Mouse (Mus musculus) heart, embryonic 15.5 days (tissue): ENCODE measurements around the gene Stox2. TPM values are rescaled to one million over a fixed set of nuclear protein-coding genes. Genes with fewer than 3 reads are reported as not detected.

ENCODE experiments used
- ATAC-seq: fragments of 200-750 bp; cut with Nextera tagmentation; replicated peaks from 2 replicates; pipeline ENCODE4 v1.8.0; 2017; ENCODE audit warnings: low read depth, moderate TSS enrichment; ENCODE audit not compliant: insufficient number of reproducible peaks, insufficient read depth, low FRiP score
- H3K27ac ChIP-seq: fragments of 300-500 bp; sonication (generic); 2 replicates; pipeline ENCODE4 v1.5.1; 2015; ENCODE audit warnings: mild to moderate bottlenecking, inconsistent platforms
- H3K27me3 ChIP-seq: fragments of 300-500 bp; sonication (generic); 2 replicates; pipeline ENCODE4 v1.6.1; 2015; ENCODE audit warnings: inconsistent platforms
- H3K36me3 ChIP-seq: fragments of 300-500 bp; sonication (generic); 2 replicates; pipeline ENCODE4 v1.6.1; 2015; ENCODE audit warnings: mild to moderate bottlenecking, inconsistent platforms
- H3K4me1 ChIP-seq: fragments of 300-500 bp; sonication (generic); replicated peaks from 2 replicates; pipeline ENCODE4 v1.6.1; 2015; ENCODE audit warnings: inconsistent platforms
- H3K4me2 ChIP-seq: fragments of 300-500 bp; sonication (generic); 2 replicates; pipeline ENCODE4 v1.6.1; 2015; ENCODE audit warnings: inconsistent platforms, mild to moderate bottlenecking, moderate library complexity
- H3K4me3 ChIP-seq: fragments of 300-500 bp; sonication (generic); 2 replicates; pipeline ENCODE4 v1.5.1; 2015; ENCODE audit warnings: mild to moderate bottlenecking, inconsistent platforms
- H3K9ac ChIP-seq: fragments of 300-500 bp; sonication (generic); 2 replicates; pipeline ENCODE4 v1.6.1; 2015; ENCODE audit warnings: mild to moderate bottlenecking, inconsistent platforms
- H3K9me3 ChIP-seq: fragments of 300-500 bp; sonication (generic); replicated peaks from 2 replicates; pipeline ENCODE4 v1.6.1; 2016; ENCODE audit warnings: inconsistent platforms
- WGBS: fragments of 180-500 bp; shearing (Covaris S2); methylation state at CpG from one replicate; pipeline ENCODE4 v1.1.7; 2015; ENCODE audit warnings: mixed read lengths; 5-methylcytosine and 5-hydroxymethylcytosine counted together
- polyA plus RNA-seq: library from polyadenylated mRNA; unstranded; fragments of >200 nt; fragmentation: Nextera tagmentation; extraction: Ambion mirVana; gene quantifications from 2 replicates; pipeline ENCODE4 v1.2.1, GENCODE M21; 2015

The Stox2 gene
- polyA plus RNA-seq, 1 experiment from 2014 or later, result 8.7 TPM

- peaks cover 13% of the 10 kb centered on the region for H3K4me1 ChIP-seq
- WGBS, result 90% methylated on average over 7 of the region's 7 CpGs
- no peak for ATAC-seq
- no peaks in the 10 kb centered on the region for H3K36me3 ChIP-seq
- no peak overlapping the region for H3K27ac ChIP-seq
- no peaks in the 10 kb centered on the region for H3K9me3 ChIP-seq
- H3K27me3 ChIP-seq, result no peaks in the 10 kb centered on the region
- no peak overlapping the region for H3K4me3 ChIP-seq
- H3K9ac ChIP-seq, result no peak overlapping the region
- H3K4me2 ChIP-seq, result no peak overlapping the region
Measured at GRCm38 (mm10) chr8:47376651-47377050, 69.5 kb downstream of the Stox2 start.

DNA sequence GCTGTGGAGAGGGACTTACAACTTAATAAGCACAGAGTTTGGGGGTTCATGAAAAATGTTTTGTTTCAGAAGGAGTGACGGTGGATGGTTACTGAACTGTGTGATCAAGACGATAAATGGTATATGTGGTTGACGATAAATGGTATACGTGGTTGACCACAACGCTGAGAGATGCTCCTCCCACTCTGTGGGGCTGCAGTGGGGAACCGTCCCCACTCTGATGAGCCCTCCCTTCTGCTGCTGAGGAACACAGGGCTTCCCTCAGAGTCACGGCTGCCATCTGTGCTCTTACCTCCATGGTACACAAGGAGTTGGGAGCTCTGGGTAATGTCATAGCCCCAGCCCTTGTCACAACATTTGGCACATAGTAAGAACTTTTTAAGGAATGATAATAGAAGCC is 72.4 kb downstream of the Stox2 start:
- no peak overlapping the region for H3K4me3 ChIP-seq
- peaks cover 8% of the 10 kb centered on the region; the same call in 1 of the 2 replicates for H3K4me1 ChIP-seq
- H3K36me3 ChIP-seq, result no peaks in the 10 kb centered on the region
- H3K4me2 ChIP-seq, result no peak overlapping the region
- peaks cover 12% of the 10 kb centered on the region; the same call in 1 of the 2 replicates for H3K27me3 ChIP-seq
- no peak overlapping the region for H3K9ac ChIP-seq
- ATAC-seq, result no peak
- H3K27ac ChIP-seq, result no peak overlapping the region
- no peaks in the 10 kb centered on the region for H3K9me3 ChIP-seq
- WGBS, result 80% methylated on average over 7 of the region's 7 CpGs

DNA sequence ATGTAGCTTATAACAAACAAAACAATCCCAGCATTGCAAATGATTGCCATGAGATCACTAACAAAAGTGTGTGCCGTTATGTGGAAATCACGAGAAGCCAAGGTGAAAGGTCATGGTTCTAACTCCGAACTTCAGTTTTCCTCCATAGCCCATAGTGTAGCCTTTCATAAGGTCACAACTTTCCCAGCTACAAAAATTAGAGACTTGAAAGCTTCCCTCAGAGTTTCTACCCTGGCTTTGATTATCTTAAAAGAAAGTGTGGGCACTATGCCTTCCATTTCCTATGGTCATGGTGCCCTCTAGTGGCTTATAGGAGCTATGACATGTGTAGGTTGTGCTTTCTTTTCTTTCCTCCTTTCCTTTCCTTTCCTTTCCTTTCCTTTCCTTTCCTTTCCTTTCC is 74.6 kb downstream of the Stox2 start:
- WGBS, result 60% methylated on average over 3 of the region's 3 CpGs
- H3K9me3 ChIP-seq, result no peaks in the 10 kb centered on the region

DNA sequence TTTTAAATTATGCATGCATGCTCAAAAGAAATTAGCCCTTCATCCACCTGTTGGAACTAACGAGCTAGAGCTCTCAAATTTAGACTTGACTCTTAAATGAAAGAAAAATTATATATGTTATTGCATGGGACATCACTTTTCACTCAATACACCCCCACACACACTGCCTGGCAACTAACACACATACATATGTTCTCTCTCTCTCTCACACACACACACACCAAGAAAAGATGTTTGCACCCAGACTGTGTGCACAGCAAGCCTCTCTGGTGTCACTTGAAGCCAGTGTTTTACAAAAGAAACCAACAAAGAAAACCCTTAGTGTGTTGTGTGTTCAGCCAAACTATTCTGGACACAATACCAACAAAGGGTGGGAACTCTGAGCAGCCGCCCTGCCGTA is 75.1 kb downstream of the Stox2 start:
- H3K27ac ChIP-seq, result no peak overlapping the region
- H3K27me3 ChIP-seq, result peaks cover 12% of the 10 kb centered on the region; the same call in 1 of the 2 replicates
- no peak overlapping the region for H3K4me2 ChIP-seq
- H3K9ac ChIP-seq, result no peak overlapping the region
- WGBS, result 83% methylated on average over 3 of the region's 3 CpGs
- ATAC-seq, result no peak
- H3K9me3 ChIP-seq, result no peaks in the 10 kb centered on the region
- no peaks in the 10 kb centered on the region for H3K36me3 ChIP-seq
- no peak overlapping the region for H3K4me3 ChIP-seq
- peaks cover 15% of the 10 kb centered on the region for H3K4me1 ChIP-seq

More for the DNA sequence above, 74.6 kb downstream of the Stox2 start:
- Histone ChIP-seq H3K27me3 (peaks cover 12% of the 10 kb centered on the region; the same call in 1 of the 2 replicates), H3K4me1 (peaks cover 14% of the 10 kb centered on the region), H3K36me3 (no peaks in the 10 kb centered on the region), H3K27ac (no peak overlapping the region), H3K4me2 (no peak overlapping the region), H3K9ac (no peak overlapping the region), H3K4me3 (no peak overlapping the region)
- ATAC-seq, result no peak

- peaks cover 12% of the 10 kb centered on the region; the same call in 1 of the 2 replicates for H3K27me3 ChIP-seq
- H3K4me3 ChIP-seq, result no peak overlapping the region
- WGBS, result 26% methylated on average over 15 of the region's 15 CpGs
- H3K9me3 ChIP-seq, result no peaks in the 10 kb centered on the region
- no peak overlapping the region for H3K27ac ChIP-seq
- H3K9ac ChIP-seq, result no peak overlapping the region
- no peaks in the 10 kb centered on the region for H3K36me3 ChIP-seq
- ATAC-seq, result no peak
- H3K4me2 ChIP-seq, result no peak overlapping the region
- peaks cover 15% of the 10 kb centered on the region for H3K4me1 ChIP-seq
Measured at GRCm38 (mm10) chr8:47370421-47371080, 75.6 kb downstream of the Stox2 start.

DNA sequence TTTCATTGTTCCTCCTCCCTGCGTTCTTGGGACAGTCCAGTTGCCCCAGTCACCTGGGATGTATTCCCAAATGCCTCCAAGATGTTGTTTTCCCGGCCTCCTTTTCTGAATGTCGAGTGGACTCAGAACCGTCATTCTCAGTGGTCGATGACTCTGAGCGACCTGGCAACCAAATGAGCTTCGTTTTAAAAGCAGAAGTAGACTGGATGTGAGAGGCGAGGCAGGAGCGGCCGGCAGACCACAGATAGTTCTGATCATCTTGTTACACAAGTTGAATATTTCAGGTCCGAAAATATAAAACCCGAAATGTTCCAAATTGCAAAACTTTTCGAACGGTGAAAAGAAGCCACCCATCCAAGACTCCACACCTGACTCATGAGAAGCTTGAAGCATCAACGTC is 76.2 kb downstream of the Stox2 start:
- 85% methylated on average over 15 of the region's 15 CpGs for WGBS
- ATAC-seq, result no peak
- no peaks in the 10 kb centered on the region for H3K36me3 ChIP-seq

GRCm38 (mm10) chr8:47369044-47369769 is 77.0 kb downstream of the Stox2 start:
- WGBS, result 83% methylated on average over 16 of the region's 16 CpGs
- Histone ChIP-seq H3K27me3 (peaks cover 15% of the 10 kb centered on the region), H3K4me2 (no peak overlapping the region), H3K9ac (no peak overlapping the region), H3K27ac (no peak overlapping the region), H3K4me1 (peaks cover 15% of the 10 kb centered on the region), H3K36me3 (no peaks in the 10 kb centered on the region), H3K9me3 (no peaks in the 10 kb centered on the region), H3K4me3 (no peak overlapping the region)
- ATAC-seq, result no peak

More for the DNA sequence above, 76.2 kb downstream of the Stox2 start:
- H3K9me3 ChIP-seq, result no peaks in the 10 kb centered on the region
- no peak overlapping the region for H3K9ac ChIP-seq
- H3K4me1 ChIP-seq, result peaks cover 15% of the 10 kb centered on the region
- H3K27me3 ChIP-seq, result peaks cover 12% of the 10 kb centered on the region
- no peak overlapping the region for H3K27ac ChIP-seq
- no peak overlapping the region for H3K4me3 ChIP-seq
- no peak overlapping the region for H3K4me2 ChIP-seq

DNA sequence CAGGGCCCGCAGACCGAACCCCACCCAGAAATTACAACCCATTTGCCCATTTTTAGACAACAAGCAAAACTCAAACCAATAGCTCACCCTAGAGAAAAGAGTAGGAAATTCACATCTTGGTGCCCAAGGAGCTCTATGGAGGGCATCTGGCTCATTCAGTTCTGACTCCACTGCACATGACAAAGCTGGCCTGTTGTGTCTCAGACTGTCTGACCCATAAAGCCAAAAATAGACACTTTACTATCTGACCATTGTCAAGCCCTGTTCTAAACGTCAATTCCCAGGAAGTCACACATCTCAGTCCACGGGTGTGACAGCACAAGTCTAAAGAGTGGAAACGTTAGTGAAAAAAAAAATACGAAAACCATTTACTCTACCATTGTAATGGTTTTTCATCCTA is 79.1 kb downstream of the Stox2 start:
- WGBS, result 56% methylated on average over 6 of the region's 6 CpGs

GRCm38 (mm10) chr8:47363271-47363670 is 82.9 kb downstream of the Stox2 start:
- H3K36me3 ChIP-seq, result no peaks in the 10 kb centered on the region
- no peak overlapping the region for H3K9ac ChIP-seq
- peak overlapping the region; percentile 13; the same call in 1 of the 2 replicates for H3K27ac ChIP-seq
- H3K4me2 ChIP-seq, result no peak overlapping the region; the same call in 1 of the 2 replicates
- peak; percentile 89 for ATAC-seq
- WGBS, result 6% methylated on average over 8 of the region's 8 CpGs
- H3K4me3 ChIP-seq, result no peak overlapping the region
- H3K27me3 ChIP-seq, result peaks cover 14% of the 10 kb centered on the region
- H3K4me1 ChIP-seq, result peaks cover 23% of the 10 kb centered on the region
- no peaks in the 10 kb centered on the region for H3K9me3 ChIP-seq

More for the DNA sequence above, 79.1 kb downstream of the Stox2 start:
- Histone ChIP-seq H3K4me1 (peaks cover 31% of the 10 kb centered on the region), H3K9ac (no peak overlapping the region), H3K9me3 (no peaks in the 10 kb centered on the region), H3K27me3 (peaks cover 15% of the 10 kb centered on the region), H3K27ac (peak overlapping the region; percentile 73), H3K36me3 (no peaks in the 10 kb centered on the region), H3K4me3 (no peak overlapping the region), H3K4me2 (no peak overlapping the region)
- ATAC-seq, result no peak

DNA sequence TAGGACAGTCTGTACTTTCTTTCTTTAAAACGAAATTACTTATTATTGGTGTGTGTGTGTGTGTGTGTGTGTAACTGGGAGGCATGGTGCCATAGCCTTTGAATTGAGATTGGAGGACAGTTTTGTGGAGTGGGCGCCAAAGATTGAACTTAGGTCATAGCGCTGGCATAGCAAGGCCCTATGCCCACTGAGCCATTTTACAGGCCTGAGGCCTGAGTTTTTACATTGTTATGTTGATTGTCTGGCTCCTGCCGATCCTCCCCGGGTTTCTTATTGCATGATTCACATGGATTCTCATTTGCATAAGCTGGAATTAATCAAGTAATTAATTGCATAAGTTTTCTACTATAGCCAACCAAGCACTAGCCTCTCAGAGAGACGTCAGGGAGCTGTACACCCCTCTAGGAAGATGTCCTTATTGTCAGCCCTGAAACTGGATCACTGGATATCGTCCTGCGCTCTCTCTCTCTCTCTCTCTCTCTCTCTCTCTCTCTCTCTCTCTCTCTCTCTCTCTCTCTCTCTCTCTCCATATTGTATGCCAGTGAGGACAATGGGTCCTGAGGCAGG is 90.7 kb downstream of the Stox2 start:
- WGBS, result 89% methylated on average over 8 of the region's 8 CpGs
- no peaks in the 10 kb centered on the region for H3K36me3 ChIP-seq
- no peak for ATAC-seq
- no peak overlapping the region for H3K9ac ChIP-seq
- H3K4me3 ChIP-seq, result no peak overlapping the region
- H3K4me2 ChIP-seq, result no peak overlapping the region
- no peak overlapping the region for H3K27ac ChIP-seq
- no peaks in the 10 kb centered on the region for H3K9me3 ChIP-seq
- peaks cover 9% of the 10 kb centered on the region; the same call in 1 of the 2 replicates for H3K27me3 ChIP-seq
- peaks cover 26% of the 10 kb centered on the region for H3K4me1 ChIP-seq

DNA sequence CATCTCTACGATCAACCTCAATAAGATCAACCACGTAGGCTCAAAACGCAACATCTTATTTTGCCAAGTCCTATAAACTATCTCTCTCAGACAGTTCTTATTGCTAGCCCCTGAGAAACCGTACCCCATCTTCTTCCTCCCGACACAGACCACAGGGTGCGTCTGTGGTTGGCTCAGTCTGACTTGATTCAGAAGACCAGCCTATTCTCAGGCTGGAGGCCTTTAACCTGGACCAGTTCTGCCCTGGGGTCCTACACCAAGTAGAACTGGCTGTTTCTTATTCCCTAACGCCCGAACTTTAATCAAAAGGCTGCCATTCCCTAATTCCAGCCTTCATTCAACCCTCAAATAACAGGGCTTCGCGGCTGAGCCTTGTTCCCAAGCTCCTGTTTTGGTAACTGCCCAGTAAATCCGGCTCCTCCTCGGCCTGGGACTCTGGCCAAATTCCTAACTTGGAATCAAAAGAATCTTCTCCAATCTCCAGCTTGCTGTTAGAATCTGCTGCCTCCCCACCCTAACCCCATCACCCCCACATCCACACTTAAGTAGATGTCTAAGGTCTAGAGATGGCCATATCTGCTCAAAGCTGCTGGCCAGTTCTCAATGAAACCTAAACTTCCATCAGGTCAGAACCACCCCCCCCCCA is 91.5 kb downstream of the Stox2 start:
- Histone ChIP-seq H3K27ac (no peak overlapping the region), H3K4me3 (no peak overlapping the region), H3K4me2 (0 out of 2 replicates have a peak overlapping the region, but pooled peaks have one; percentile 5), H3K9me3 (no peaks in the 10 kb centered on the region), H3K4me1 (peaks cover 26% of the 10 kb centered on the region), H3K9ac (no peak overlapping the region), H3K36me3 (no peaks in the 10 kb centered on the region), H3K27me3 (peaks cover 8% of the 10 kb centered on the region; the same call in 1 of the 2 replicates)
- ATAC-seq, result no peak
- WGBS, result 51% methylated on average over 12 of the region's 12 CpGs
